Mouse (Mus musculus) R1 (cell line): ENCODE measurements around the gene Olfr577.

Experiments used
- DNase-seq: peaks from one replicate; pipeline ENCODE4 v3.0.0-alpha.2; 2018; ENCODE audit warnings: low read depth, low spot score

Olfr577 gene

DNA sequence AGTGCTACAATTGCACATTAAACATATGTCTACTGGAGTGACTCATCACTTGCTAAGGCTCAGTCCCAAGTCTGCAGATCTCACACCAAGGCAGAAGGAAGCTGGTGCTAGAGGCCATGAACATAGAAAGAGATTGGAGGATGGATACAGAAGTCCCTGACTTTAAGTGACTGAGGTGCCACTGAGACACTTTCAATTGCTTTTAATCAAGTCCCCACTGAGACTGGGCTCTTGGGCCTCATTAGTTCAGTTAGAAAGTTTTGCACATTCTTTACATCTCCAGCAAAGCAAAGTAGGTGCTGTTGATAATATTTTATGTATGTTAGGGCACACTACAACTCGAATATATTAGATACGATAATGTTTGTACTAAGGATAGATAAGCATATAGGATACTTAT, at the start of gene Olfr577:
Olfr577 (minus strand) TSS at position 101 of the 400 bp plus-strand sequence.
- no peak for DNase-seq

DNA sequence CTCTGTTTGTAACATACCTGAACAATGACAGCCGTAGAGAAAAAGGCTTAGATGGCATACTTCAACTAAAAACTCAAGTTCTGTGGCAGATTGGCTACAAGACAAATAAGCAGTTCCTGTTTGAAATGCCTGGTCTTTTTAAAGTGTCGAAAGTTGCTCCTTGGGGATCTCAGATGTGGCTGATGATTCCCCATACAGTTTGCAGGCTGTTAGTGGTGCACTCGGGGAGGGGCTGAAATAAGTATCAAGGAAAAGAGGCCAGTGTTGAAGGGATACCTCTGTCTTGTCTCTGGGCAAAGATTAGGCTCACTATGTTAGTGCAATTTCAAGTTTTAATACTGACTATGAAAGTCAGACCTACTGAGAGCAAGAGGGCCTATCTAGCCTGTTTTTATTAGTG, 13.5 kb upstream of the Olfr577 start, which contains the start of gene Olfr578:
Olfr578 (minus strand) TSS at position 101 of the 400 bp plus-strand sequence.
- DNase-seq: no peak

GRCm38 (mm10) chr7:102974399-102974798, 1.3 kb downstream of the Olfr577 start:
- no peak for DNase-seq

- DNase-seq: no peak
These were observed 13.4 kb downstream of the Olfr577 start, which contains the start of gene Olfr576 for GRCm38 (mm10) chr7:102962360-102962759. TSS of gene Olfr576 (plus strand) at chr7:102962660.

DNA sequence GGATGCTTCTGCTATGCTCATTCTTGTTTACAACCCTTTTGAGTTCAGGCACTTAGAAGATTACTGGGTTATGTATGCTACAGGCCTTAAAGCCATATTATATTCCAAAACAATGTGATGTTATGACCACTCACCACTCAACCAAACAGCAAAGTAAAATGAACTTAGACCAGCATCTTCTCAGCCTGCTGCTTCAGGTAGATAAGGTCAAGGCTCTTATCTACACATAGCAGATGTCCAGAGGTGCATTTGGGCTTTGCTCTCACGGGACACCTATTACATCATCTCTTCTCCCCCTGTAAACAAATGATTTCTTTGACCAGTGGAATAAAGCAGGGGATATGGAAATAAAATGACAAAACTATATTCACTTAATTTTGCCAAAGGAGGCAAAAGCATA, 17.1 kb downstream of the Olfr577 start, which contains the start of gene Olfr575:
Olfr575 (minus strand) TSS at position 183 of the 400 bp plus-strand sequence.
- no peak for DNase-seq

GRCm38 (mm10) chr7:102958137-102958536, 17.6 kb downstream of the Olfr577 start:
- DNase-seq: no peak

DNA sequence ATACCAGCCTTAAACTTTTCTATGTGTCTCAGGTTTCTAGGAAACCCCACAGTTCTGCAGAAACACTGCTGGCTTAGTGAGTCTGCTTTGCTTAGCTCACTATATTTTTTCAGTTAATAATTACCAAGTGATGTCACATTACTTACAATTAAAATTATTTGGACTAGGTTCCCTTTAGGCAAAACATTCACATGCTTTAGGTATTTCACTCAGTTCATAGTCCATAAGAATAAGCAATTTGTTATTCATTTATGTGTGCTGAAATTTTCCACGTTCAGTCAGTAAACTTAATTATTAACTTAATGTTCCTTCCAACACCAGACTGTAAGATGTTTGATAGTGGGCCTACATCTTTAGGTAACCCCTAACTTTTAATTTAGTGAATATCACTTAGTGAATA, 25.0 kb downstream of the Olfr577 start:
- no peak for DNase-seq

DNA sequence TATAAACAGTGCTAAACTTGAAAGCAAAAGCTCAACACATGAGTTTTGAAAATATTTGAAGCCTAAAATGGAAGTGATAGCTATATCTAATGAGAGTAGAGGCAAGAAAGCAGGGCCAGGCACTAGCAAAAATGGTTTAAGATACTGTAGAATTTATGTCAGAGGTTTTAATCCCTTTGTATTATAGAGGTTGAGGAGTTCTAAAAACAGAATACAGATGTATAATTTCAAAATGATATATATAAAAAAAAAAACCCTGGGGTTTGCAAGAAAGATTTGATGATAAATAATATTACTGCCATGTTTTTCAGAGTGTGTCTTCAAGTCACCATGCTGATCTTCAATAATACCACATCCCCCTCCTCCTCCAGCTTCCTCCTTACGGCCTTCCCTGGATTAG, 27.6 kb downstream of the Olfr577 start, which contains the start of gene Olfr574:
Olfr574 (plus strand) TSS at position 301 of the 400 bp plus-strand sequence.
- no peak for DNase-seq

- no peak for DNase-seq
These were observed 32.3 kb downstream of the Olfr577 start for GRCm38 (mm10) chr7:102943417-102943816.

DNA sequence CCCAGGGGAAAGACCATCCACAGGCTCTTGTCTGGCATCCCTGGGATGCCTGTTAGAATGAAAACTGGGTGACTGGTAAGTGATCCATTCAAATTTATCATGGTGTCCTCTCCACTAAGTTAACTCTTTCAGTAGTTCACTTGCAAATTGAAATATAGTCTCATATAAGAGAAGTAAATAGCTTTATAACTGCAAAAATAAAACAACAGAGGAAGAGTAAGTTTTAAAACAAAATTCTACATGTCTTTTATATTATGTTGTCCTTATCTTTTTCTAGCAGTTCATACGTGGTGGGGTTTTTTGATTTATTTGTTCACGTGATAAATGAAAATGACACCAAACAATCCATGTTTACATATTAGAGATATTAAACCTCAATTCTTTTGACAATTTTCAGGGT, 33.3 kb downstream of the Olfr577 start, which contains the start of gene Olfr573-ps1:
Olfr573-ps1 (minus strand) TSS at position 101 of the 400 bp plus-strand sequence.
- DNase-seq: no peak

GRCm38 (mm10) chr7:102927105-102927504, 48.6 kb downstream of the Olfr577 start:
- no peak for DNase-seq

GRCm38 (mm10) chr7:102924109-102924508, 51.6 kb downstream of the Olfr577 start, which contains the start of gene Olfr572:
TSS of gene Olfr572 (plus strand) at chr7:102924409.
- DNase-seq: no peak
